Comparison of ENCODE assay signal across 11 mouse cellular contexts in genomic region chr10:69366877-69367387, GRCm38 (mm10). TPM values are rescaled to one million over a fixed set of nuclear protein-coding genes. Genes with fewer than 3 reads are reported as not detected.
DNase-seq lines count a peak whose midpoint lies in the region; TF ChIP-seq lines count a peak whose summit lies in the region.
"Had no signal": no experiment of that assay in that cellular context is flagged by ENCODE, and none has a peak within 500 bp of the region (broad histone marks: within the 10 kb centered on the region; RNA-seq: fewer than 3 reads in every experiment).

No protein-coding gene starts in this region.

- H3K27me3 ChIP-seq in E14TG2a.4 (ENCODE audit: insufficient read depth, low read length), result peaks cover 13% of the 10 kb centered on the region; the same call in 1 of the 2 replicates
- H3K27me3 ChIP-seq: embryonic facial prominence, embryonic 13.5 days; lung, embryonic 15.5 days; stomach, embryonic 15.5 days had no signal

- intact Hi-C loops in left cerebral cortex, postnatal 14 days (cut with DNase I), result loop anchor here (10.0 kb wide), 1 partner anchor 288 kb away; no protein-coding TSS in a partner anchor
- intact Hi-C loops in left cerebral cortex, postnatal 4 days (cut with DNase I), result loop anchor here (5.0 kb wide), 1 partner anchor 925 kb away; no protein-coding TSS in a partner anchor

- peaks cover 45% of the 10 kb centered on the region for H3K4me1 ChIP-seq in E14TG2a.4 (replicated peaks; ENCODE audit: low read depth, low read length)
- H3K4me1 ChIP-seq: embryonic facial prominence, embryonic 13.5 days; lung, embryonic 15.5 days; stomach, embryonic 15.5 days had no signal

- peak; percentile 42 for TF ChIP-seq CTCF in E14TG2a.4 (conservative IDR thresholded peaks at IDR 0.05; ENCODE audit: low read length)

- no peaks in the 10 kb centered on the region for H3K9me3 ChIP-seq in E14TG2a.4 (ENCODE audit: low read length)
- H3K9me3 ChIP-seq: embryonic facial prominence, embryonic 13.5 days; lung, embryonic 15.5 days; stomach, embryonic 15.5 days had no signal

- DNase-seq in embryo, embryonic 10 days (ENCODE audit: low spot score), result peak; percentile 41
- DNase-seq in embryo, embryonic 9.5 days (ENCODE audit: extremely low spot score), result no peak
- peak; percentile 17 to 74 for DNase-seq in left cerebral cortex, postnatal 14 days (ENCODE audit: low spot score in 2 of 2)
- DNase-seq in left cerebral cortex, postnatal 4 days, result no peak
- DNase-seq in embryo, embryonic 11.5 days (ENCODE audit: low read depth, low spot score), result peak; percentile 24
- no peak for DNase-seq in right cerebral cortex, postnatal 10 days (ENCODE audit: low spot score in 2 of 2)
- DNase-seq in right cerebral cortex, adult 2 months (ENCODE audit: low spot score in 2 of 2), result no peak

- H3K4me3 ChIP-seq in E14TG2a.4 (replicated peaks; ENCODE audit: low read length), result no peak overlapping the region
- H3K4me3 ChIP-seq: embryonic facial prominence, embryonic 13.5 days; lung, embryonic 15.5 days; stomach, embryonic 15.5 days had no signal

- H3K36me3 ChIP-seq in E14TG2a.4 (ENCODE audit: insufficient read depth, low read length), result no peaks in the 10 kb centered on the region
- H3K36me3 ChIP-seq: embryonic facial prominence, embryonic 13.5 days; lung, embryonic 15.5 days; stomach, embryonic 15.5 days had no signal

RNA-seq across cellular contexts. Expression of gene Cdk1, which starts 14.2 kb away (rescaled TPM):
- 1 to 10 TPM; 2.6 to 3.3 TPM for total RNA-seq in left cerebral cortex, postnatal 14 days (2021)
- total RNA-seq in left cerebral cortex, postnatal 4 days (2021), result 10 to 100 TPM; 14.8 to 15.1 TPM

RNA-seq across cellular contexts. Expression of gene Ank3, which starts 31.6 kb away (rescaled TPM):
- 100 to 1,000 TPM; 533 to 540 TPM for total RNA-seq in left cerebral cortex, postnatal 14 days (2021)
- total RNA-seq in left cerebral cortex, postnatal 4 days (2021), result 100 to 1,000 TPM; 573 to 576 TPM

Comparison
In these comparisons a context has a peak if more than half of its experiments do, and no peak if none do; other contexts are left out.
1. DNase-seq: peak in embryo, embryonic 10 days (single experiment), left cerebral cortex, postnatal 14 days (2 of 2) and embryo, embryonic 11.5 days (single experiment); none in embryo, embryonic 9.5 days (single experiment), left cerebral cortex, postnatal 4 days (single experiment), right cerebral cortex, postnatal 10 days (0 of 2) and right cerebral cortex, adult 2 months (0 of 2).